ENCODE assay signal across 7 mouse cellular contexts in the genomic region with DNA sequence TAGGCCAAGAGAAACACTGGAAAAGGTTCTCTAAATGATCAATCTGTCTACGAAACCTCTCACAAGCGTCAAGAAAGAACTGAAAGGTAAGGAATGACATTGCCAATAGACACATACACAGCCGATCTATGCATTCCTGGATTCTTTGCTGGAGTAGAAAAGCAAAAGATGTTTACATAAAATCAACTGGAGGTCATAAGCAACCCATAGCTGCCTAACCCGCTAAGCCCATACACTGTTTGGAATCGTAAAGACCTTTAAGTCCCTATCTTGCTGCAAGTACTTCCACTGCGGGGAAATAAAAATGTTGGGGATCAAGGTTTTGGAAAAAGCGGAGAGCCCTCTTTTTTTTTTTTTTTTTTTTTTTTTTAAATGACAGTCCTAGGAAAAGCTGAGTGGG. TPM values are rescaled to one million over a fixed set of nuclear protein-coding genes. Genes with fewer than 3 reads are reported as not detected.
DNase-seq lines count a peak whose midpoint lies in the region; ATAC-seq and TF ChIP-seq lines count a peak whose summit lies in the region.

No protein-coding gene starts in this region.

- H3K9me3 ChIP-seq in neural tube, embryonic 11.5 days (ENCODE audit: control insufficient read depth, low read length): no peaks in the 10 kb centered on the region
- H3K9me3 ChIP-seq in forebrain, embryonic 12.5 days: no peaks in the 10 kb centered on the region
- no peaks in the 10 kb centered on the region for H3K9me3 ChIP-seq in liver, embryonic 11.5 days (ENCODE audit: control insufficient read depth, low read length)
- H3K9me3 ChIP-seq in stomach, postnatal 0 days (ENCODE audit: control insufficient read depth, low read length): no peaks in the 10 kb centered on the region

- peak overlapping the region; percentile 87 for H3K4me3 ChIP-seq in neural tube, embryonic 11.5 days (ENCODE audit: low read depth, low read length)
- H3K4me3 ChIP-seq in forebrain, embryonic 12.5 days (replicated peaks): peak overlapping the region; percentile 83
- H3K4me3 ChIP-seq in liver, embryonic 11.5 days (ENCODE audit: low read depth, low read length): peak overlapping the region; percentile 91
- peak overlapping the region; percentile 74 for H3K4me3 ChIP-seq in stomach, postnatal 0 days (ENCODE audit: low read depth, low read length)

- TF ChIP-seq EP300 in stomach, postnatal 0 days (optimal IDR thresholded peaks at IDR 0.05): no peak

- no peak for DNase-seq in neural tube, embryonic 11.5 days (ENCODE audit: low spot score)
- no peak for DNase-seq in neural tube, embryonic 10.5 days (ENCODE audit: extremely low spot score, low spot score)
- DNase-seq in liver, embryonic 11.5 days (ENCODE audit: low spot score): no peak
- no peak for DNase-seq in stomach, postnatal 0 days (ENCODE audit: low spot score)
- no peak for DNase-seq in spleen, postnatal 10 days (ENCODE audit: low spot score in 2 of 2)
- DNase-seq in layer of hippocampus, adult 9-10 months (ENCODE audit: low spot score): no peak

- H3K4me1 ChIP-seq in neural tube, embryonic 11.5 days (ENCODE audit: control insufficient read depth, insufficient read depth, low read length): peaks cover 19% of the 10 kb centered on the region
- H3K4me1 ChIP-seq in forebrain, embryonic 12.5 days: peaks cover 29% of the 10 kb centered on the region
- peaks cover 30% of the 10 kb centered on the region for H3K4me1 ChIP-seq in liver, embryonic 11.5 days (replicated peaks; ENCODE audit: control insufficient read depth, insufficient read depth, low read length)
- no peaks in the 10 kb centered on the region for H3K4me1 ChIP-seq in stomach, postnatal 0 days (replicated peaks; ENCODE audit: control insufficient read depth, insufficient read depth)

- no peak for ATAC-seq in neural tube, embryonic 11.5 days (ENCODE audit: insufficient read depth, low FRiP score, low TSS enrichment)
- no peak for ATAC-seq in forebrain, embryonic 12.5 days (ENCODE audit: low FRiP score)
- ATAC-seq in liver, embryonic 11.5 days (replicated peaks; ENCODE audit: low FRiP score): no peak
- no peak for ATAC-seq in stomach, postnatal 0 days (ENCODE audit: low FRiP score, low TSS enrichment)

- 43% methylated on average over 7 of the region's 7 CpGs for WGBS in neural tube, embryonic 11.5 days
- 41% methylated on average over 7 of the region's 7 CpGs for whole genome bisulfite sequencing in forebrain, embryonic 12.5 days
- 27% methylated on average over 7 of the region's 7 CpGs for WGBS in liver, embryonic 11.5 days
- 22% methylated on average over 7 of the region's 7 CpGs for WGBS in stomach, postnatal 0 days

- H3K9ac ChIP-seq in neural tube, embryonic 11.5 days (ENCODE audit: low read length): peak overlapping the region; percentile 77
- H3K9ac ChIP-seq in forebrain, embryonic 12.5 days: peak overlapping the region; percentile 90; the same call in 1 of the 2 replicates
- peak overlapping the region; percentile 91 for H3K9ac ChIP-seq in liver, embryonic 11.5 days (ENCODE audit: low read depth, low read length)
- H3K9ac ChIP-seq in stomach, postnatal 0 days (ENCODE audit: low read length): peak overlapping the region; percentile 89

- no peaks in the 10 kb centered on the region for H3K36me3 ChIP-seq in neural tube, embryonic 11.5 days (ENCODE audit: control insufficient read depth, insufficient read depth, low read length)
- peaks cover 10% of the 10 kb centered on the region for H3K36me3 ChIP-seq in forebrain, embryonic 12.5 days (replicated peaks)
- H3K36me3 ChIP-seq in liver, embryonic 11.5 days (ENCODE audit: control insufficient read depth, insufficient read depth, low read length): peaks cover 4% of the 10 kb centered on the region
- H3K36me3 ChIP-seq in stomach, postnatal 0 days (ENCODE audit: control insufficient read depth, insufficient read depth, low read length): no peaks in the 10 kb centered on the region

- no peak for TF ChIP-seq CTCF in stomach, postnatal 0 days (IDR thresholded peaks at IDR 0.05; ENCODE audit: low read depth)

- H3K4me2 ChIP-seq in neural tube, embryonic 11.5 days (ENCODE audit: low read depth): peak overlapping the region; percentile 90
- H3K4me2 ChIP-seq in forebrain, embryonic 12.5 days: peak overlapping the region; percentile 82
- peak overlapping the region; percentile 84 for H3K4me2 ChIP-seq in liver, embryonic 11.5 days
- peak overlapping the region; percentile 67 for H3K4me2 ChIP-seq in stomach, postnatal 0 days (replicated peaks; ENCODE audit: low read depth)

- H3K27me3 ChIP-seq in neural tube, embryonic 11.5 days (ENCODE audit: control insufficient read depth, insufficient read depth, low read length): no peaks in the 10 kb centered on the region
- H3K27me3 ChIP-seq in forebrain, embryonic 12.5 days: no peaks in the 10 kb centered on the region
- H3K27me3 ChIP-seq in liver, embryonic 11.5 days (replicated peaks; ENCODE audit: control insufficient read depth, insufficient read depth, low read length): no peaks in the 10 kb centered on the region
- no peaks in the 10 kb centered on the region for H3K27me3 ChIP-seq in stomach, postnatal 0 days (ENCODE audit: control insufficient read depth, insufficient read depth, low read length)

- no peak overlapping the region for H3K27ac ChIP-seq in neural tube, embryonic 11.5 days (ENCODE audit: low read depth, low read length)
- no peak overlapping the region for H3K27ac ChIP-seq in forebrain, embryonic 12.5 days
- H3K27ac ChIP-seq in liver, embryonic 11.5 days (ENCODE audit: low read depth, low read length): no peak overlapping the region
- H3K27ac ChIP-seq in stomach, postnatal 0 days (replicated peaks): no peak overlapping the region

RNA-seq across cellular contexts. Expression of gene Vmp1, which starts 0.8 kb away (rescaled TPM):
- 93.5 and 103 TPM in 2 replicates for polyA plus RNA-seq in neural tube, embryonic 11.5 days (2014; fragmentation: Nextera tagmentation; extraction: Ambion mirVana)
- polyA plus RNA-seq in forebrain, embryonic 12.5 days (2016; fragmentation: Nextera tagmentation; extraction: Ambion mirVana): 83.1 and 86.8 TPM in 2 replicates
- polyA plus RNA-seq in liver, embryonic 11.5 days (2014; fragmentation: Nextera tagmentation; extraction: Ambion mirVana): 112 and 130 TPM in 2 replicates
- polyA plus RNA-seq in stomach, postnatal 0 days (2015; fragmentation: Nextera tagmentation; extraction: Ambion mirVana): 162 and 181 TPM in 2 replicates

RNA-seq across cellular contexts. Expression of gene Ptrh2, which starts 0.9 kb away (rescaled TPM):
- polyA plus RNA-seq in neural tube, embryonic 11.5 days (2014; fragmentation: Nextera tagmentation; extraction: Ambion mirVana): 36.7 and 40.3 TPM in 2 replicates
- 40.5 and 40.9 TPM in 2 replicates for polyA plus RNA-seq in forebrain, embryonic 12.5 days (2016; fragmentation: Nextera tagmentation; extraction: Ambion mirVana)
- 39.6 and 40.5 TPM in 2 replicates for polyA plus RNA-seq in liver, embryonic 11.5 days (2014; fragmentation: Nextera tagmentation; extraction: Ambion mirVana)
- polyA plus RNA-seq in stomach, postnatal 0 days (2015; fragmentation: Nextera tagmentation; extraction: Ambion mirVana): 19.4 and 19.8 TPM in 2 replicates
